Mouse (Mus musculus) liver, adult 2 months (tissue): ENCODE data around the gene Plekhf1. TPM values are rescaled to one million over a fixed set of nuclear protein-coding genes. Genes with fewer than 3 reads are reported as not detected.
A peak's percentile ranks its signal among the peaks of the same experiment; 100 is the strongest.

Experiments used
- DNase-seq: peaks from one replicate; pipeline ENCODE4 v3.0.0-alpha.2; 2011; ENCODE audit warnings: low read depth, low spot score; ENCODE audit errors: extremely low read depth
- H3K27ac ChIP-seq: fragments of 200-500 bp; replicated peaks from 2 replicates; pipeline ENCODE4 v1.5.1; 2012; ENCODE audit warnings: low read depth, mild to moderate bottlenecking, control low read depth, inconsistent platforms, low read length; ENCODE audit not compliant: insufficient read depth
- H3K27me3 ChIP-seq: fragments of 200-500 bp; 2 replicates; pipeline ENCODE4 v1.6.1; 2012; ENCODE audit warnings: mild to moderate bottlenecking, moderate library complexity, low read length, inconsistent platforms; ENCODE audit not compliant: control insufficient read depth, insufficient read depth
- H3K36me3 ChIP-seq: fragments of 200-500 bp; 2 replicates; pipeline ENCODE4 v1.6.1; 2012; ENCODE audit warnings: low read length, inconsistent platforms; ENCODE audit not compliant: control insufficient read depth, insufficient read depth
- H3K4me1 ChIP-seq: fragments of 200-500 bp; 2 replicates; pipeline ENCODE4 v1.6.1; 2011; ENCODE audit warnings: low read length; ENCODE audit not compliant: control insufficient read depth, insufficient read depth
- H3K4me3 ChIP-seq: fragments of 200-500 bp; 2 replicates; pipeline ENCODE4 v1.5.1; 2011; ENCODE audit warnings: low read depth, mild to moderate bottlenecking, control low read depth, low read length, moderate library complexity; ENCODE audit not compliant: insufficient read depth
- H3K79me2 ChIP-seq: fragments of 200-500 bp; 2 replicates; pipeline ENCODE4 v1.6.1; 2012; ENCODE audit warnings: inconsistent platforms, mild to moderate bottlenecking, low read length, moderate library complexity; ENCODE audit not compliant: control insufficient read depth, insufficient read depth
- H3K9ac ChIP-seq: fragments of 200-500 bp; 2 replicates; pipeline ENCODE4 v1.6.1; 2012; ENCODE audit warnings: low read depth, mild to moderate bottlenecking, control low read depth, inconsistent platforms, low read length
- CTCF ChIP-seq: fragments of 200-500 bp; IDR thresholded peaks from 2 replicates; pipeline ENCODE4 v1.5.1; 2011; ENCODE audit warnings: low read depth, low read length, control low read depth
- POLR2A ChIP-seq: fragments of 200-500 bp; IDR thresholded peaks from 2 replicates; pipeline ENCODE4 v1.6.1; 2011; ENCODE audit warnings: low read length, control low read depth; ENCODE audit not compliant: insufficient read depth; ENCODE audit errors: extremely low read depth
- WGBS: fragments of 180-500 bp; shearing (Covaris S2); methylation state at CpG from one replicate; pipeline ENCODE4 v1.1.7; 2018; 5-methylcytosine and 5-hydroxymethylcytosine counted together
- polyA plus RNA-seq: library from polyadenylated mRNA; depleted of rRNA; stranded (reverse); fragments of >200 nt; gene quantifications from 2 replicates; pipeline ENCODE4 v1.2.3, GENCODE M21; 2012; rRNA removed
- total RNA-seq: library from RNA; depleted of rRNA; stranded (reverse); fragments of >200 nt; gene quantifications from 2 replicates; pipeline ENCODE4 v1.2.3, GENCODE M21; 2014; rRNA removed

Gene Plekhf1
- total and polyA plus RNA-seq, 2 experiments: 3.2 to 3.4 TPM

GRCm38 (mm10) chr7:38174321-38175148 is 53.3 kb downstream of the Plekhf1 start:
- Histone ChIP-seq H3K36me3 (no peaks in the 10 kb centered on the region), H3K4me3 (peak overlapping the region; percentile 10; the same call in 1 of the 2 replicates), H3K27ac (no peak overlapping the region), H3K79me2 (no peaks in the 10 kb centered on the region), H3K27me3 (0 out of 2 replicates have a peak, but pooled peaks cover 2% of the 10 kb centered on the region), H3K4me1 (no peaks in the 10 kb centered on the region), H3K9ac (no peak overlapping the region)
- 20% methylated on average over 31 of the region's 31 CpGs for WGBS
- no peak for TF ChIP-seq CTCF
- TF ChIP-seq POLR2A: no peak
- DNase-seq: no peak

- Histone ChIP-seq H3K4me1 (no peaks in the 10 kb centered on the region), H3K4me3 (no peak overlapping the region), H3K27me3 (0 out of 2 replicates have a peak, but pooled peaks cover 2% of the 10 kb centered on the region), H3K9ac (no peak overlapping the region), H3K27ac (no peak overlapping the region), H3K36me3 (no peaks in the 10 kb centered on the region), H3K79me2 (no peaks in the 10 kb centered on the region)
- no peak for DNase-seq
- 22% methylated on average over 14 of the region's 14 CpGs for WGBS
- TF ChIP-seq CTCF: no peak
- no peak for TF ChIP-seq POLR2A
These were observed 53.9 kb downstream of the Plekhf1 start for GRCm38 (mm10) chr7:38173871-38174270.

- peak; percentile 59 for DNase-seq
- no peaks in the 10 kb centered on the region for H3K79me2 ChIP-seq
- H3K27ac ChIP-seq: no peak overlapping the region
- H3K4me3 ChIP-seq: no peak overlapping the region
- peak; percentile 38 for TF ChIP-seq CTCF
- no peak for TF ChIP-seq POLR2A
- whole genome bisulfite sequencing: 15% methylated on average over 11 of the region's 11 CpGs
- H3K27me3 ChIP-seq: no peaks in the 10 kb centered on the region
- no peak overlapping the region for H3K9ac ChIP-seq
- no peaks in the 10 kb centered on the region for H3K36me3 ChIP-seq
- H3K4me1 ChIP-seq: no peaks in the 10 kb centered on the region
These were observed 60.1 kb downstream of the Plekhf1 start for GRCm38 (mm10) chr7:38167724-38168141.

Other genes starting within 250 kb of the Plekhf1 start
- 12.1 and 13.9 TPM in 2 replicates for gene Uri1, start 204.5 kb downstream of the Plekhf1 start, total RNA-seq
- 5.5 and 6.2 TPM in 2 replicates for gene Uri1, start 204.5 kb downstream of the Plekhf1 start, polyA plus RNA-seq
- gene Ccne1, start 120.5 kb downstream of the Plekhf1 start, total RNA-seq: 0.34 and 0.37 TPM in 2 replicates
- 0.37 and 0.41 TPM in 2 replicates for gene Ccne1, start 120.5 kb downstream of the Plekhf1 start, polyA plus RNA-seq
- 135 and 146 TPM in 2 replicates for gene 1600014C10Rik, start 44.8 kb downstream of the Plekhf1 start, total RNA-seq
- gene 1600014C10Rik, start 44.8 kb downstream of the Plekhf1 start, polyA plus RNA-seq: 116 and 202 TPM in 2 replicates
- 10.7 and 12.8 TPM in 2 replicates for gene Pop4, start 43.4 kb upstream of the Plekhf1 start, total RNA-seq
- gene Pop4, start 43.4 kb upstream of the Plekhf1 start, polyA plus RNA-seq: 6.5 and 7.2 TPM in 2 replicates